Mouse (Mus musculus) layer of hippocampus, postnatal 25 days (tissue): ENCODE measurements at regions not wholly inside any gene's neighbourhood (a gene's known extent, or its start where the extent isn't known, plus 50 kb on each side); places are given as distances from the start of the nearest gene placed in this dataset.
A peak's percentile ranks its signal among the peaks of the same experiment; 100 is the strongest.

Experiments
- DNase-seq, 2 experiments: peaks; one replicate each; pipeline ENCODE4 v3.0.0; 2022; ENCODE audit warnings: mixed read lengths in 2 of 2, low spot score in 1 of 2; ENCODE audit errors: extremely low spot score in 1 of 2

DNA sequence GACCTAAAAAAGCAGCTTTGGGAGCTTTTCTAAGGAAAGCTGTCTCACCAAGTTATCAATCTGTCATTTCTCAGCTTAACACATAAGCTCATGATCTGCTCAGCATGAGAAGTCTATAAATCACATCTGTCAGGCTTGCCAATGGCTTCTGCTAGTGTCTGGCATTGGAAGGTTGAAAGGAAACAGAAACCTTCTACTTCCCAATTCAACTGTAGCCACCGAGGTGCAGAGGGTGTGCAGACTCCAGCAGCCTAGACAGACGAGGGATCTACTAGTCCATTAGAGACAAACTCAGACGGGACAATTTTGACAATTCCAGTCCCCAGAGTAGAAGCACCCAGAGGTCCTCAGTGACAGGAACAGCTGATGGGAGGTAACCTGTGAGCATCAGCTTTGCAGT, 103.0 kb downstream of the Nab1 start:
- no peak for DNase-seq

DNA sequence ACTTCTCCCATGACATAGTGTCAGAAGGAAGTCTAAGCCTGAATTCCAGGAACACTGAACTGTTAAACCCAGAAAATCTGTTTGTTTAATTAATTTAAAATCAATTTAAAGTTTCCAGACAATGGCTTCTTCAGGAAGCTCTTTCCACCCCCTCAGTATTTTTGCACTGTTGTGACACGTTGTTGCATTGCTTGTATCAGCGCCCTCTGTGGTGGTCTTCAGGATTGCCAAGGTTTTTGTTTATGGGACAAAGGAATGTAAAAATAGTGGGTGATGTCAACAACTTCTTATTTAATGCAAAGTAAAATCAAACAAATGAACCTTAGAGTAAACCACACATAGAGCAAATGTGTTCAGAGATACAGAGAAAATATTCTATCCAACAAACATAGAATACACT, 107.5 kb downstream of the Nab1 start:
- no peak for DNase-seq

DNA sequence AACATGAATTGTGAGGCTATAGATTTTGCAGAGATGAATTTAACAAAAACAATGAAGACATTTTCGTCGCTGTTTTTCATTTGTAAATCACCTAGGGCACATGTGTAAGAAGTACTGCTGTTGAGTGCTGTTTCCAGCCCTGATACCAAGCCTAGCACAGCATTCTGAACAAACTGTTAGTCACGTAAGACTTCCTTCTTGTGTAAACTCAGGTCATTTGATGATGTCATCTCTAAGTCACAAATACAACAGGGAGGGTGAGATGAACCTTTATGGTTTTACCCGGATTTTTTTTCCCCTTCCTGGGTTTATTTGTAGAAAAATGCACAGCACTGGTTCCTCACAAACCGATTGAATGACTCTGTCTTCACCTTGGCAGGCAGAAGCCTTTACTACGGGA, 111.6 kb downstream of the Nab1 start:
- DNase-seq = no peak

DNA sequence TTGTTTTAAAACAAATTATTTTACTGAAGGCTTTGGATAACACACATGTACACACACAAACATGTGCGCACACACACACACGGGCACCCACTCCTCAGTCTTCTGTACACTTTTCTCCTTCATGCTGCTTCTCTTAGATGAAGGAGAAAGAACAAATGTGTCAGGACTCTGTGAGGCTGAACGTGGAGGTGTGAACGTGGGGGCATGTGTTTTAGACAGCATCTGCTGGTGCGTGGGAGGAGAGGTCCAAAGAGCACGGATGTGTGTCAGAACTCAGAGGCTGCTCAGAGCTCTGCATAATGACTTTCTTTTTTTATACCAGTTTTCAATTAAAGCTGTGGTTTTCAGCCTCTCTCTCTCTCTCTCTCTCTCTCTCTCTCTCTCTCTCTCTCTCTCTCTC, 112.4 kb downstream of the Nab1 start:
- DNase-seq = no peak

DNA sequence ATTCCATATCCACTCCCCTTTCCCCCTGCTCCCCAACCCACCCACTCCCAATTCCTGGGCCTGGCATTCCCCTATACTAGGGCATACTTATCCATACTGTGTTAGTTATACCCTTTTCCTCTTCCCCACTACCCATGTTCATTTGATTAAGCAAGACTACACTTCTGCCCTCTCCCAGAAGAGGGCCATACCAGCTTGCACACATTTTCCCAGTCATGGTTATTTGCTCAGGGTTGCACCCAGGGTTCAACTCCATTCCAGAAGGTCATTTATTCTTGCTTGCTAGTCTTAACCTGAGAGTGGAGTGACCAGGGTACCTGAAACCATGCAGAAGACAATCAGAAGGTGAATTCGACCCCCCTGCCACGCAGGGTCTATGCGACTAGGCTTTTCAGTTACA, 113.4 kb downstream of the Nab1 start:
- DNase-seq = no peak

DNA sequence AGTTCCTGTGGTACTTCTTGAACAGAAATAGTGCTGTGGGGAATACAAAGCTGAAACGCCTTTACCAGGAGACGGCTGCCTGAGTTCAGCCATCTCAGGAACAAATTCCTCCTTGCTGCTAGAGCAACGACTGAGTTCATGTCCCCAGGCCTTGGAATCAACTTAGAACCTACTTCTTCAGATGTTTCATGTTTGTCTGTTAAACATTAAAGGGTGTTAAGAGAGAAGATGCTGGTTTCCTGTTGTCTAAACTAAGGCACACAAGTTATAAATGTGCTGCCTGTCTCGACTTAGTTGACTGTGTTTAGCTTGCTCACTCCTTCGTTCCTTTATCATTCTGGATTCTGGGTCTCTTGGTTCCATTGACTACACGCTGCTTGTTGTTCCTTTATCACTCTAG, 125.2 kb downstream of the Nab1 start:
- DNase-seq = no peak

DNA sequence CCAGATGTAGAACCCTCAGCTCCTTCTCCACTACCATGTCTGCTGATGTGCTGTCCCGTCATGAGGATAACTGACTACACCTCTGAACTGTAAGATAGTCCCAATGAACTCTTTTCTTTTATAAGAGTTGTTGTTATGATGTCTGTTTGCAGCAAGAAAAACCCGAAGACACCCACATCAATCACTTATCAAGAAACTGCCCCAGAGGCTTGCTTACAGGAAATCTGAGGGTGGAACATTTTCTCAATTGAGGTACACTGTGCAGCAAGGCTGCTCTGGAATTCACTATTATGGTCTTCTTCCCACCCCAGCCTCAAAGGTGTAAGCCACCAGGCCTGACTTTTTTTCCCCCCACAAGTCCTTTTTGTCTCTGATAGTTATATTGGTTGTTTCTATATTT, 125.8 kb downstream of the Nab1 start:
- no peak for DNase-seq

DNA sequence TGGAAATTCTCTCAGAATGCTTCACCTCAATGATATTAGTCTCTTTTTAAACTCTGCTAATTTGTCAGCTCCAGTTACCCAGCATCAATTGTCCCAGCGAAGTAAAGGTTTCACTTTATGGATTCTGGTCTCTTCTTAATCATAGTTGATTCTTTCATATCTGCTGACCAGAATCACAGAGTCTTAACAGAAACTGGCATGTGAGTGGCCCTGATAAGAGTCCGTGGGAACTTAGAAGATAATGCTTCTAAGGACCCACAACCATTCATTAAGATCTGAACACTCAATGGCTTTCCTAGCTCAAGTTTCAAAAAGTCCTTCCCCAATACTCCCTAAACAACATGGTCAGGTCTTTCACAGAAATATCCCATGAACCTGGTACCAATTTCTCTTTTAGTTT, 126.7 kb downstream of the Nab1 start:
- DNase-seq = no peak

DNA sequence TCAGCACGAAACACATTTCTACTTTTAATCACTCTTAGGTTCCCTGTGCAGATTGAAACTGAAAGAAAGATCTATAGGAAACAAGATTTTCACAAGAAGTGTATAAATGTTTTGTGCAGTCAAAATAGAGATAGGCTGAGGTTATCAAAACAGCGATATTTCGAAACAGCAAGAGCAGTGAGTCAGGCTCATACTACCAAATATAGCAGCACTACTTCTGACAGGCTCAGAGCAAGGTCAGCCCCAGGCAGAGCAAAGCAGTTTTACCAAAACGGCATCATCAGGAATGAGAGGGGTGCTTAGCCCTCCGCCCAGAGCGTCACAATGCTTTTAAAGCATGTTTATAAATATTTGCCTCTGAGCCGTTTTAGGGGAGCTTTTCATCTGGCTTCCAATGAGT, 133.4 kb upstream of the Gls start:
- no peak for DNase-seq

DNA sequence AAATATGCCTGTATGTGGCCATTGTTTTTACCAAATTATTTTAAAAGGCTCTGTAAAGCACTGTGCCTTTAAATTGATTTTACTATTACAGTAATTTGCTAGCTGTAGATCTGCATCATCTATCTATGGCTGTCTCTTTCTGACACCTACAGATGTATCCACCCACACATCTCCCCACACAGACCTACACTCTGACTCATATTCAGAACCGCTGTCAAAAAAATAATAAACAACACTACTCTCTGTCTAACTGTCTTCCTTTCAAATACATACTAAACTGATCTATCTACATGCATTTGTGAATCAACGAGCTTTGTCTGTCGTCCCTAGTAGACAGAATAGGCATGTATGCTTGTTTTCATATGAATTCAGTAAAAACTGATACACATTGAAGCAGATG, 130.6 kb upstream of the Gls start:
- DNase-seq = no peak

DNA sequence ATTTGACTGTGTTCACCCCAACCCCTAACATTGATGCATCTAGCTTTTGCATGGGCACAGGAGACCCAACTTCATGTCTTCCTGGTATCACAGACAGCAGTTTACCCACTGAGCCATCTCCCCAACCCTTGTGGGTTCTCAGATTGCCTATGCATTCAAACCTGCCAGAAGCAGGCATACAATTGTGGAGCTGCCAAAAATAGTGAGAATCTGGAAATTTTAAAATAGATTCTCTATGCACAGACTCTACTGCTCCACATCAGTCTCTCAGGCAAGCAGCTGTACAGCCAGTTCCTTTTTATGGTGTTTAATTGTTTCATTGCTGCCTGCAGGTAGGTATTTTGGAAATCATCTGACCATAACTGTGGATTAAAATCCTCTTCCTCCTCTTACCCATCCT, 129.9 kb upstream of the Gls start:
- DNase-seq = no peak

DNA sequence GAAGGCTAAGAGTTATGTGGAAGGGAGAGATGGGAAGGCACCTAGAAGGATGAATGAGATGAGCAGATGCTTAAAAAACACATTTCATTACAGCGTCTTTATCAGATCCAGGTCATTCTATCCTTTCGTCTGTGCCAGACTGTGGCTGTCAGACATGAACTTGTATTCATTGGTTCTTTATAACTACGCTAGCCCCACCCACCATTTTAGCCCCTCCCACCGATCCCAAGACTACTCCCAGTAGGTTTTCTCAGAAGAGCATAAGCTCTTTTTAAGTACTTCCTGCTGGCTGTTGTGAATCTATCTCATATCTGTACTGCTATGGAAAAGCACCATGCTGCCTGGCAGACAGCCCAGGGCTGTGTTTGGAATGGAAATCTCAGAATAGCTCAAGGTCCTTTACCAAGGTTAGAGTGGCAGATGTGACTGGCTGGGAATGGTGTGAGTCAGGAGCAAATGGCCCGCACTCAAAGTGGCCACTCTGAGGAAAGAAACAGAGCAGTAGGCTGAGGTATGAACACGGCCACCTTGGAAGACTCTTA, 121.1 kb upstream of the Gls start:
- no peak for DNase-seq

DNA sequence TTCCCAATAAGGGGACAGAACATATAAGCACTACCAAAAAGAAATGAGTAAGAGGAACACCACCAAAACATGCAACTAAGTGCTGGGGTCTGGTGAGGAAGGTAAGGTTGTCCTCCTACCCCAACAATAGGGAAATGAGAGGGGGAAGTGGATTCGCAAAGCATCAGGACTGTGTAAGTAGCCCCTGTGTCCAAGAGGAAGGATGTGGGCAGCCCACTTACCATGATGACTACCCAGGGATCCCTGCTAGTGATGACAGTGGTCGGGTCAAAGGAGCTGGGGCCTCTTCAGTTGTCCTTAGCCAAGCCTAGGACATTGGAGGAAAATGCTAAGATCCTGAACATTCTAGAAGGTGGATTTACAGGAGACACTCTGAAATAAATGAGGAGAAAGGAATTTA, 109.1 kb upstream of the Gls start:
- no peak for DNase-seq

DNA sequence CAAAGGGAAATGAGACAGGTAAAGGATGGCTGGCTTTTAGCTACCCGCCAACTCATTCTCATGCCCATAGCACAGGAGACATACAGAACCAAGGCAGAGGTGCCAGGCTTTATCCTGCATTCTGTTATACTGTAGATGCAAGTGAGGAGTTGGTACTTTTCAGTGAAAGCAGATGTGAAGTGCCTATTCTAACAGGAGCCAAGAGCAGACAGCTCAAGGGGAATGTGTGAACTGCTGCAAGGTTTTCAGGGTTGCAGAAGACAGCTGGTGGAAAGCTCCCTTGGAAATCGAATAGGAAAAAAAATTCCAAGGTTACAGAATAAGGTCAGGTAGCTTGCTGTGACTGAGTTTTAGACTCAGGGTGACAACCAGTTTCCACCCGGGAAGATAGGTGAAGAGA, 105.7 kb upstream of the Gls start:
- DNase-seq = no peak

DNA sequence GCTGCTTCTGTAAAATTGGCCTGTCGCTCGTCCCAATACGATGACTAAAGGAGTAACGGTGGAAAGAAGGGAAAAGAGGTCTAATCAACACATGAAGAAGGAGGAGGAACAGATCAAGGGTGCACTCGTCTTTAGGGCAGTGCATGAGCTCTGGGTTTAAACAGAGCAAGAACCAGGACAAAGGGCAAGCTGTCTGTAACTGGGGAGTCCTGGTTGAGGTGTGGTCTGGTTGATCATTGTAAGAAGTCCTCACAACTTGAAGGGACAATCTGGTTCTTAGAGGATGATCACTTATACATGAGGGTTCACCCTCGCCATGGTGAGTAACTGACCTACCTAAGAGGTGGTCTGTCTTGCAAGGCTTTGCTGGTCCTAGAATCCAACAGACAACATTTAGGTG, 105.2 kb upstream of the Gls start:
- DNase-seq = no peak

DNA sequence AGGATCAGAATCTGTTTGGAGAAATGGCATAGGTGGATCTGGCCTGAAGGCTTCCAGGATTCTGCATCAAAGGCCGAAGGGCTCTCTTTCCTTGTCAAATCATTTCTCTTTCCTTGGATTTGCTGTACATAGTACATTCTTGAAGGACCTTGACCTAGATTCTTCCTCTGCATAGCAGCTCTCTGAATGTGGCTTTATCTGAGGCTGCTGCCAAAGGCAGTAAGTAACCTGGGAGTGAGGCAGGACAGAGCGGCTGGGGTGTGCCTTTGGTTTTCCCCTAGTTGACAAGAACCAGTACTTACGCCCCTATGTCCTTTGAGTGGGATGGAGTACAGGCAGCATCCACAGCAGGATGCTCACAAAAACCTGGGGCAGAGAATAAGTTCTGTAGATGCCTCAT, 103.7 kb upstream of the Gls start:
- no peak for DNase-seq

DNA sequence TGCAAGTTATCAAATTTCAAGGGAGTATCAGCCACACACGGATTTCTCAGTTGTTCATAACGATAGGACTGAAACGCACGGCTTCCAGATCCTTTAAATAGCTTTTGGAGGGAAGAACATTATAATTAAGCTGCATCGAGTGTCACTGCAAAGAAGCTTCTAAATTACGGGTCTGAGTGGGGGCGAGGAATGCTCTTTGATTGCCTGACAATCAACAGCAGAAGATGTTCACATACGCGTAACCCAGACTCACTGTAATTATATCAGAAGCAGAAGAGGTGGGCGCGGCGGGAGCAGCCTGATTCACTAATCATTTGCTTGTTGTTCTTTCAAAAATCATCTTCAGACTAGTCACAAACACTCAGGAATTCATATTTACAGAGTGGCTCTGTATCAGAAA, 99.0 kb upstream of the Gls start:
- DNase-seq = peak in 1 of 2 experiments; percentile 22

DNA sequence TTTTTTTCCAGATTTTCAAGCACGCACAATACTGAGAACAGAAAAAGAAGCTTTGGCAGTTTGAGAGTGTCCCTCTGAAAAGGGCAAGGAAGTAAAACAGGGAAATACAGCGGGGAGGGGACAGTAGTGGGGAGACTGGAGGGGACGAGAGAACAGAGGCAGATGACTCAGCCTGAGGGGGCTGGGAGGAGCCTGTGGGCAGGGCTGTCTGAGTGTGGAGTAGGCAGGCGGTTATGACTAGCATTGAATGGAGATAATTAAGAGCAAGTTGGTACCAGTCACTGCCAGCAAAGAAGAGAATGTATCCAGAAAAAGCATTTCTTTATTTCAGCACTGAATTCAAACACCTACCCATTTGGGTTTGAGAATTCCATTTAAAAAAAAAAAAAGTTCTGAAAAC, 98.4 kb upstream of the Gls start:
- DNase-seq = peak in 1 of 2 experiments; percentile 11

DNA sequence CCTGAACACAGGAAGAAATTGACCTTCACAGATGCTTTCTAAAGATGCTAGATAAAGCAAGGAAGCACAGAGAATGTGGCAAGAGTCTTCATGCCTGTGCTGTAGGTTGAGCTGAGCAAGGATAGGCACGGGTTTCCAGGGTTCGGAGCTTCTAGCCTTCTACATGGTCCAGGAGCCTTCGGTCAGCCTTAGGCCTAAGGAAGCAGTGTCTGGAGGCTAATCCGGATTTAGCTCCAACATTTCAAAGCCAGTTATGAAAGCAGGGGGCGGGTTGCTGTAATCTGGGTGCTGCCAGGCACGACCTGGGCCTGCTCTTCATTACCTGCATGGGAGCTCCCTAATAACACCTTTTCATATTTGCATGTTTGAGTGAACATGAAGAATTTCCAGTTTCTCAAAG, 97.5 kb upstream of the Gls start:
- no peak for DNase-seq

DNA sequence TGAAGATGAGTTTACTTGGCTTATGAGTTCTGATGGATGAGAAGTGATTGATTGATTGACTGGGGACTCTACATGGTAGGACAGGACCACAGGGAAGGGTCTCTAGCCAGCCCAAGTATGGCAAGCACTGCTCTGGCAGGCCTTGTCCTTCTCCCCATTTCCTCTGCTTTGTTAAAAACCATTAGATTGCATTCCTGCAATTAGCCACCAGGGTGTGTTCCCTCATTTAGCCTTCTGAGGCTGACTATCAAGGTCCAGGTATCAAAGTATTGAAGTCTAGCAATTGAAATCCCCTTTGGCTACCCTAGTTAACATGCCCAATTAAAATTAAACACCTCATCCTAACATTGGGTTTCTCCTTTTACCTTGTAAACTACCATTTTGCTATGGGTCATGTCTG, 95.5 kb upstream of the Gls start:
- DNase-seq = no peak

DNA sequence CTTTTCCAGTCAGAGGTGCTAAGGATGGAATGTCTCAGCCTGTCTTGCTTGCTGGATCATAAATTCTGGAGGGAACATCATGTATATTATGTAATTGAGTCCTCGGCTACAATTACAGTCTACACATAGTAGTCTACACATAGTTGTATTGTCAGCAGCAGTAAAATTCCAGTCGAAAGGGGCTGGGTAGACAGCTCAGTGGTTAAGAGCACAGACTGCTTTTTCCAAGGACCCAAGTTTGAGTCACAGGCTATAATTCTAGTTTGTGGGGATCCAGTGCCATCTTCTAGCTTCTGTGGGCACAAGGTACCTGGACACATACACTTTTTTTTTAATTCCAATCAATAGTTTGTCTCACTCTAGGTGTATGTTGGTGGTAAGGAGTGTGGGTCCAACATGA, 91.3 kb upstream of the Gls start:
- no peak for DNase-seq

DNA sequence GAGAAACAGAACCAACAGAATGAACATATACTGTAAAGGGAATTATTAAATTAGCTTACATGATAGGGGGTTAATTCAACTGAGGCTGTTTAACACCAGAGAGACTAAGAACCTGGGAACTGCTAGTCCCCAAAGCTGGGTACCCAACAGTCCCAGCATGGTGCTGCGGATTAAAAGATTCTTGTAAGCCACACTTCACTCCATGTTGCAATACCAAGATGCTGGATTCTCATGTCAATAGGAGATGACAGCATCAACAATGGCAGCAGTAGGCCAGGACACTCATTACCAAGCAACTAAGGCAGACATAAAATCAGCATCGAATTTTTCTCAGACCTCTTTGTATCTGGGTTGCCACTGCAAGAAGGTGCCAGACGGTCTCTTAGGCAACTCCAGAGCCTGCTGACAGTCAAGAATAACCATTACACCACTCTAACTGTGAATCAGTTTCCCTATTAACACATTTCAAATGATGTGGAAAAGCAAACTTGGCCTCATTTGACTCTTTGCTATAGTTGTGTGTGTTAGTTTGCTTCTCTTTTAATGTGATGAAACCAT, 79.1 kb upstream of the Gls start:
- no peak for DNase-seq

DNA sequence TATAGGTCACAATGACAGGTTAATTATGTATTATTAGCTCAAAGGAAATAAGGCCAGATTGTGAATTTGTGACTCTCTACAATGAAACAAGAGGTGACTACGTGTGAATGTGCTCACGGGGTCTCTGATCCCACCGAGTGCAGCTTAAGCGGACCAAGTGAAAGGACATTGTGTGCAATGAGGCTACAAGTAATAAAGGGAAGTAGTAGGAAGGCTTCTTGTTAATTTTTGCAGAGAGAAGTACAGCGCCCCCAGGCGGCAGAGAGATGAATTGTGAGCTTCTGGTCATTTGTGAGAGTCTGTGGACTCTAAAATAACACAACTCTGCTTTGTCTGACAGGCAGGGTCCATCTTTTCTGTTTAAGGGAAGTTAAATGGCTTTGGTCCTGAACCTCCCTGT, 73.9 kb upstream of the Gls start:
- DNase-seq = peak in 1 of 2 experiments; percentile 46
